Mouse (Mus musculus): ENCODE measurements around the gene Ndfip2. TPM values are rescaled to one million over a fixed set of nuclear protein-coding genes. Genes with fewer than 3 reads are reported as not detected.

Gene Ndfip2
- polyA plus RNA-seq, 1 experiment: 21.6 TPM

- no peaks in the 10 kb centered on the region for H3K79me3 ChIP-seq (ENCODE audit: low read depth)
- H3K36me3 ChIP-seq (ENCODE audit: control insufficient read depth, insufficient read depth): no peaks in the 10 kb centered on the region
- no peak overlapping the region for H3ac ChIP-seq (ENCODE audit: control insufficient read depth, insufficient read length, low read depth)
- no peaks in the 10 kb centered on the region for H3K79me2 ChIP-seq (ENCODE audit: control insufficient read depth, insufficient read depth)
- no peak overlapping the region for H3K4me3 ChIP-seq (ENCODE audit: insufficient read depth, poor library complexity, severe bottlenecking)
- H3K27me3 ChIP-seq (ENCODE audit: control insufficient read depth, insufficient read depth, insufficient read length): no peaks in the 10 kb centered on the region
- no peak for TF ChIP-seq MYOD1 (IDR thresholded peaks at IDR 0.05; ENCODE audit: control insufficient read depth, insufficient read length, low read depth)
- no peak for TF ChIP-seq FOSL1 (IDR thresholded peaks at IDR 0.05; ENCODE audit: insufficient read depth, low read length, poor library complexity, severe bottlenecking)
- no peak for TF ChIP-seq CTCF (IDR thresholded peaks at IDR 0.05; ENCODE audit: control insufficient read depth, insufficient read depth, insufficient read length)
- no peak for TF ChIP-seq USF1 (IDR thresholded peaks at IDR 0.05; ENCODE audit: low read depth)
- TF ChIP-seq MAX (IDR thresholded peaks at IDR 0.05): no peak
- no peak for TF ChIP-seq MYOG (IDR thresholded peaks at IDR 0.05; ENCODE audit: control insufficient read depth, extremely low read depth, insufficient read length)
- peak; percentile 50 for TF ChIP-seq CEBPB (IDR thresholded peaks at IDR 0.05; ENCODE audit: low read depth)
These were observed 7.3 kb upstream of the Ndfip2 start for GRCm38 (mm10) chr14:105251038-105251437.

- Histone ChIP-seq H3ac (ENCODE audit: control insufficient read depth, insufficient read length, low read depth) (no peak overlapping the region), H3K4me3 (ENCODE audit: insufficient read depth, poor library complexity, severe bottlenecking) (no peak overlapping the region), H3K27me3 (ENCODE audit: control insufficient read depth, insufficient read depth, insufficient read length) (no peaks in the 10 kb centered on the region), H3K79me3 (ENCODE audit: low read depth) (no peaks in the 10 kb centered on the region), H3K79me2 (ENCODE audit: control insufficient read depth, insufficient read depth) (no peaks in the 10 kb centered on the region), H3K36me3 (ENCODE audit: control insufficient read depth, insufficient read depth) (no peaks in the 10 kb centered on the region)
- TF ChIP-seq MYOG (IDR thresholded peaks at IDR 0.05; ENCODE audit: control insufficient read depth, extremely low read depth, insufficient read length) (no peak), MYOD1 (IDR thresholded peaks at IDR 0.05; ENCODE audit: control insufficient read depth, insufficient read length, low read depth) (no peak), USF1 (IDR thresholded peaks at IDR 0.05; ENCODE audit: low read depth) (no peak)
These were observed 5.1 kb upstream of the Ndfip2 start for GRCm38 (mm10) chr14:105253304-105253703.

- H3K4me3 ChIP-seq (ENCODE audit: insufficient read depth, poor library complexity, severe bottlenecking): no peak overlapping the region
- no peaks in the 10 kb centered on the region for H3K27me3 ChIP-seq (ENCODE audit: control insufficient read depth, insufficient read depth, insufficient read length)
- peaks cover 6% of the 10 kb centered on the region for H3K79me2 ChIP-seq (ENCODE audit: control insufficient read depth, insufficient read depth)
- TF ChIP-seq USF1 (IDR thresholded peaks at IDR 0.05; ENCODE audit: low read depth): no peak
- TF ChIP-seq MAX (IDR thresholded peaks at IDR 0.05): no peak
- TF ChIP-seq MYOG (IDR thresholded peaks at IDR 0.05; ENCODE audit: control insufficient read depth, extremely low read depth, insufficient read length): no peak
- no peak for TF ChIP-seq CEBPB (IDR thresholded peaks at IDR 0.05; ENCODE audit: low read depth)
- TF ChIP-seq FOSL1 (IDR thresholded peaks at IDR 0.05; ENCODE audit: insufficient read depth, low read length, poor library complexity, severe bottlenecking): no peak
- TF ChIP-seq MYOD1 (IDR thresholded peaks at IDR 0.05; ENCODE audit: control insufficient read depth, insufficient read length, low read depth): no peak
- TF ChIP-seq CTCF (IDR thresholded peaks at IDR 0.05; ENCODE audit: control insufficient read depth, insufficient read depth, insufficient read length): no peak
- no peaks in the 10 kb centered on the region for H3K36me3 ChIP-seq (ENCODE audit: control insufficient read depth, insufficient read depth)
- peaks cover 4% of the 10 kb centered on the region for H3K79me3 ChIP-seq (ENCODE audit: low read depth)
- H3ac ChIP-seq (ENCODE audit: control insufficient read depth, insufficient read length, low read depth): no peak overlapping the region
These were observed 4.0 kb upstream of the Ndfip2 start for GRCm38 (mm10) chr14:105254401-105254800.

- H3K27me3 ChIP-seq (ENCODE audit: control insufficient read depth, insufficient read depth, insufficient read length): no peaks in the 10 kb centered on the region
- peaks cover 19% of the 10 kb centered on the region for H3K79me2 ChIP-seq (ENCODE audit: control insufficient read depth, insufficient read depth)
- no peaks in the 10 kb centered on the region for H3K36me3 ChIP-seq (ENCODE audit: control insufficient read depth, insufficient read depth)
These were observed 2.8 kb upstream of the Ndfip2 start for GRCm38 (mm10) chr14:105255620-105256019.

GRCm38 (mm10) chr14:105259035-105259880, 885 bp downstream of the Ndfip2 start:
- peaks cover 38% of the 10 kb centered on the region for H3K79me3 ChIP-seq (ENCODE audit: low read depth)
- H3K4me3 ChIP-seq (ENCODE audit: insufficient read depth, poor library complexity, severe bottlenecking): peak overlapping the region; percentile 49
- peaks cover 52% of the 10 kb centered on the region for H3K79me2 ChIP-seq (ENCODE audit: control insufficient read depth, insufficient read depth)
- TF ChIP-seq MYOG (IDR thresholded peaks at IDR 0.05; ENCODE audit: control insufficient read depth, extremely low read depth, insufficient read length) (no peak), CEBPB (IDR thresholded peaks at IDR 0.05; ENCODE audit: low read depth) (no peak), FOSL1 (IDR thresholded peaks at IDR 0.05; ENCODE audit: insufficient read depth, low read length, poor library complexity, severe bottlenecking) (no peak), USF1 (IDR thresholded peaks at IDR 0.05; ENCODE audit: low read depth) (no peak), CTCF (IDR thresholded peaks at IDR 0.05; ENCODE audit: control insufficient read depth, insufficient read depth, insufficient read length) (no peak), MAX (IDR thresholded peaks at IDR 0.05) (no peak), MYOD1 (IDR thresholded peaks at IDR 0.05; ENCODE audit: control insufficient read depth, insufficient read length, low read depth) (no peak)
- no peaks in the 10 kb centered on the region for H3K36me3 ChIP-seq (ENCODE audit: control insufficient read depth, insufficient read depth)
- peak overlapping the region; percentile 90 for H3ac ChIP-seq (ENCODE audit: control insufficient read depth, insufficient read length, low read depth)
- no peaks in the 10 kb centered on the region for H3K27me3 ChIP-seq (ENCODE audit: control insufficient read depth, insufficient read depth, insufficient read length)

More at GRCm38 (mm10) chr14:105255620-105256019, 2.8 kb upstream of the Ndfip2 start:
- TF ChIP-seq MAX (IDR thresholded peaks at IDR 0.05) (peak; percentile 51), MYOG (IDR thresholded peaks at IDR 0.05; ENCODE audit: control insufficient read depth, extremely low read depth, insufficient read length) (no peak), CEBPB (IDR thresholded peaks at IDR 0.05; ENCODE audit: low read depth) (no peak), FOSL1 (IDR thresholded peaks at IDR 0.05; ENCODE audit: insufficient read depth, low read length, poor library complexity, severe bottlenecking) (peak; percentile 70), USF1 (IDR thresholded peaks at IDR 0.05; ENCODE audit: low read depth) (no peak), CTCF (IDR thresholded peaks at IDR 0.05; ENCODE audit: control insufficient read depth, insufficient read depth, insufficient read length) (no peak), MYOD1 (IDR thresholded peaks at IDR 0.05; ENCODE audit: control insufficient read depth, insufficient read length, low read depth) (peak; percentile 86)
- H3K79me3 ChIP-seq (ENCODE audit: low read depth): peaks cover 14% of the 10 kb centered on the region
- no peak overlapping the region for H3K4me3 ChIP-seq (ENCODE audit: insufficient read depth, poor library complexity, severe bottlenecking)
- no peak overlapping the region for H3ac ChIP-seq (ENCODE audit: control insufficient read depth, insufficient read length, low read depth)

Measured in C2C12 (cell line).